24 mouse cellular contexts compared by ENCODE assay signal in genomic region chr2:172506121-172506520, GRCm38 (mm10). TPM values are rescaled to one million over a fixed set of nuclear protein-coding genes. Genes with fewer than 3 reads are reported as not detected.
DNase-seq lines count a peak whose midpoint lies in the region; ATAC-seq lines count a peak whose summit lies in the region.
"Had no signal": no experiment of that assay in that cellular context is flagged by ENCODE, and none has a peak within 500 bp of the region (broad histone marks: within the 10 kb centered on the region; RNA-seq: fewer than 3 reads in every experiment).

No protein-coding gene starts in this region.

- no peak overlapping the region for H3K4me2 ChIP-seq in kidney, embryonic 16.5 days (replicated peaks; ENCODE audit: low read depth, low read length)
- no peak overlapping the region for H3K4me2 ChIP-seq in intestine, embryonic 16.5 days (ENCODE audit: low read depth, low read length)
- H3K4me2 ChIP-seq in forebrain, embryonic 16.5 days (ENCODE audit: low read length), result no peak overlapping the region
- H3K4me2 ChIP-seq: embryonic facial prominence, embryonic 15.5 days; forebrain, embryonic 15.5 days; heart, embryonic 11.5 days; heart, embryonic 15.5 days had no signal

- no peak overlapping the region for H3K4me3 ChIP-seq in kidney, embryonic 16.5 days (ENCODE audit: low read length)
- no peak overlapping the region for H3K4me3 ChIP-seq in intestine, embryonic 16.5 days (ENCODE audit: low read length)
- no peak overlapping the region for H3K4me3 ChIP-seq in forebrain, embryonic 16.5 days (replicated peaks; ENCODE audit: low read length)
- H3K4me3 ChIP-seq: embryonic facial prominence, embryonic 15.5 days; erythroblast, embryonic 14.5 days; forebrain, embryonic 15.5 days; heart, adult 2 months; heart, embryonic 15.5 days had no signal

- WGBS in kidney, embryonic 16.5 days, result 79% methylated on average over 7 of the region's 7 CpGs
- 85% methylated on average over 7 of the region's 7 CpGs for WGBS in intestine, embryonic 16.5 days
- 92% methylated on average over 7 of the region's 7 CpGs for WGBS in forebrain, embryonic 16.5 days

- H3K36me3 ChIP-seq in kidney, embryonic 16.5 days (ENCODE audit: insufficient read depth, low read length), result no peaks in the 10 kb centered on the region
- H3K36me3 ChIP-seq in intestine, embryonic 16.5 days (ENCODE audit: control insufficient read depth, insufficient read depth, low read length), result no peaks in the 10 kb centered on the region
- H3K36me3 ChIP-seq in forebrain, embryonic 16.5 days (ENCODE audit: control insufficient read depth, insufficient read depth), result no peaks in the 10 kb centered on the region
- H3K36me3 ChIP-seq: embryonic facial prominence, embryonic 15.5 days; forebrain, embryonic 15.5 days; heart, embryonic 15.5 days had no signal

- H3K27me3 ChIP-seq in kidney, embryonic 16.5 days (ENCODE audit: insufficient read depth, low read length), result no peaks in the 10 kb centered on the region
- no peaks in the 10 kb centered on the region for H3K27me3 ChIP-seq in intestine, embryonic 16.5 days (replicated peaks; ENCODE audit: control insufficient read depth, insufficient read depth, low read length)
- no peaks in the 10 kb centered on the region for H3K27me3 ChIP-seq in forebrain, embryonic 16.5 days (replicated peaks; ENCODE audit: control insufficient read depth, insufficient read depth, low read length)
- H3K27me3 ChIP-seq: embryonic facial prominence, embryonic 15.5 days; forebrain, embryonic 15.5 days; heart, embryonic 15.5 days had no signal

- DNase-seq in kidney, adult 18-20 months, result peak; percentile 34
- DNase-seq in testis, postnatal 14 days (ENCODE audit: low spot score), result peak; percentile 16
- DNase-seq in testis, postnatal 10 days (ENCODE audit: low spot score), result no peak
- DNase-seq in kidney, postnatal 36 days, result peak; percentile 63 to 79
- DNase-seq: adrenal gland, postnatal 10 days; cerebellum, adult 11 months; cerebellum, adult 8-10 months; cerebellum, postnatal 14 days; embryo, embryonic 11 days; gastrocnemius, postnatal 14 days; heart, adult 2 months; heart, postnatal 14 days had no signal

- no peak overlapping the region for H3K9ac ChIP-seq in kidney, embryonic 16.5 days (replicated peaks; ENCODE audit: low read length)
- H3K9ac ChIP-seq in intestine, embryonic 16.5 days (ENCODE audit: low read depth, low read length), result no peak overlapping the region
- H3K9ac ChIP-seq in forebrain, embryonic 16.5 days (replicated peaks; ENCODE audit: low read depth, low read length), result no peak overlapping the region
- H3K9ac ChIP-seq: embryonic facial prominence, embryonic 15.5 days; forebrain, embryonic 15.5 days; heart, embryonic 15.5 days had no signal

- no peaks in the 10 kb centered on the region for H3K9me3 ChIP-seq in kidney, embryonic 16.5 days (ENCODE audit: low read length)
- H3K9me3 ChIP-seq in intestine, embryonic 16.5 days (ENCODE audit: control insufficient read depth, low read length), result no peaks in the 10 kb centered on the region
- H3K9me3 ChIP-seq in forebrain, embryonic 16.5 days (ENCODE audit: control insufficient read depth, low read length), result no peaks in the 10 kb centered on the region
- H3K9me3 ChIP-seq: embryonic facial prominence, embryonic 15.5 days; forebrain, embryonic 15.5 days; heart, embryonic 15.5 days had no signal

- H3K4me1 ChIP-seq in kidney, embryonic 16.5 days (ENCODE audit: insufficient read depth, low read length), result no peaks in the 10 kb centered on the region
- no peaks in the 10 kb centered on the region for H3K4me1 ChIP-seq in intestine, embryonic 16.5 days (ENCODE audit: control insufficient read depth, insufficient read depth, low read length)
- H3K4me1 ChIP-seq in forebrain, embryonic 16.5 days (replicated peaks; ENCODE audit: control insufficient read depth, insufficient read depth, low read length), result no peaks in the 10 kb centered on the region
- H3K4me1 ChIP-seq: embryonic facial prominence, embryonic 15.5 days; forebrain, embryonic 15.5 days; heart, embryonic 15.5 days had no signal

- H3K27ac ChIP-seq in kidney, embryonic 16.5 days (ENCODE audit: low read length), result no peak overlapping the region
- no peak overlapping the region for H3K27ac ChIP-seq in intestine, embryonic 16.5 days (ENCODE audit: low read length)
- no peak overlapping the region for H3K27ac ChIP-seq in forebrain, embryonic 16.5 days (ENCODE audit: low read length)
- H3K27ac ChIP-seq: embryonic facial prominence, embryonic 15.5 days; forebrain, embryonic 15.5 days; heart, adult 2 months; heart, embryonic 15.5 days had no signal

- ATAC-seq in kidney, embryonic 16.5 days (ENCODE audit: low FRiP score, low TSS enrichment), result no peak
- ATAC-seq in intestine, embryonic 16.5 days, result no peak
- no peak for ATAC-seq in forebrain, embryonic 16.5 days
- ATAC-seq: forebrain, embryonic 15.5 days had no signal

RNA-seq across cellular contexts. Expression of gene Fam209, which starts 33.8 kb away (rescaled TPM):
- polyA plus RNA-seq in kidney, embryonic 16.5 days (2015; fragmentation: Nextera tagmentation; extraction: Ambion mirVana), result 0.64 TPM in 1 of 2 replicates, not detected in the other
- 0.20 TPM in 1 of 2 replicates, not detected in the other for polyA plus RNA-seq in intestine, embryonic 16.5 days (2015; fragmentation: Nextera tagmentation; extraction: Ambion mirVana)
- polyA plus RNA-seq in forebrain, embryonic 16.5 days (2015; fragmentation: Nextera tagmentation; extraction: Ambion mirVana), result 0.43 TPM in 1 of 2 replicates, not detected in the other
- polyA plus RNA-seq: C2C12; erythroblast, embryonic 14.5 days; heart, adult 2 months; heart, embryonic 15.5 days had no signal

RNA-seq across cellular contexts. Expression of gene Tfap2c, which starts 43.3 kb away (rescaled TPM):
- 0.52 and 0.60 TPM in 2 replicates for polyA plus RNA-seq in kidney, embryonic 16.5 days (2015; fragmentation: Nextera tagmentation; extraction: Ambion mirVana)
- 0.04 and 0.13 TPM in 2 replicates for polyA plus RNA-seq in intestine, embryonic 16.5 days (2015; fragmentation: Nextera tagmentation; extraction: Ambion mirVana)
- polyA plus RNA-seq in forebrain, embryonic 16.5 days (2015; fragmentation: Nextera tagmentation; extraction: Ambion mirVana), result 22.3 and 28.5 TPM in 2 replicates
- polyA plus RNA-seq: erythroblast, embryonic 14.5 days; heart, adult 2 months had no signal

RNA-seq across cellular contexts. Expression of gene Gcnt7, which starts 47.7 kb away (rescaled TPM):
- polyA plus RNA-seq in kidney, embryonic 16.5 days (2015; fragmentation: Nextera tagmentation; extraction: Ambion mirVana), result 1.5 and 1.8 TPM in 2 replicates
- 0.99 and 1.0 TPM in 2 replicates for polyA plus RNA-seq in intestine, embryonic 16.5 days (2015; fragmentation: Nextera tagmentation; extraction: Ambion mirVana)
- 2.2 and 2.8 TPM in 2 replicates for polyA plus RNA-seq in forebrain, embryonic 16.5 days (2015; fragmentation: Nextera tagmentation; extraction: Ambion mirVana)
- polyA plus RNA-seq: brain, embryonic 14.5 days; erythroblast, embryonic 14.5 days; frontal cortex, adult 2 months; gonadal fat pad, adult 2 months; heart, adult 2 months had no signal

Comparison
In these comparisons a context has a peak if more than half of its experiments do, and no peak if none do; other contexts are left out.
1. RNA of gene Tfap2c, which starts 43.3 kb away (polyA plus RNA-seq): 22.3 to 28.5 TPM in forebrain, embryonic 16.5 days; 0.52 to 0.60 TPM in kidney, embryonic 16.5 days and 0.04 to 0.13 TPM in intestine, embryonic 16.5 days; every median in the first group is over 10 times any median in the second.